Mouse (Mus musculus) ES-Bruce4 (cell line): Measurements from ENCODE around the gene Gpatch3.

Experiments
- CTCF ChIP-seq: IDR thresholded peaks from one replicate; pipeline ENCODE4 v1.8.1; 2011; ENCODE audit warnings: low read depth, low read length
- POLR2A ChIP-seq: IDR thresholded peaks from one replicate; pipeline ENCODE4 v1.8.1; 2011; ENCODE audit warnings: low read length; ENCODE audit not compliant: insufficient read depth

DNA sequence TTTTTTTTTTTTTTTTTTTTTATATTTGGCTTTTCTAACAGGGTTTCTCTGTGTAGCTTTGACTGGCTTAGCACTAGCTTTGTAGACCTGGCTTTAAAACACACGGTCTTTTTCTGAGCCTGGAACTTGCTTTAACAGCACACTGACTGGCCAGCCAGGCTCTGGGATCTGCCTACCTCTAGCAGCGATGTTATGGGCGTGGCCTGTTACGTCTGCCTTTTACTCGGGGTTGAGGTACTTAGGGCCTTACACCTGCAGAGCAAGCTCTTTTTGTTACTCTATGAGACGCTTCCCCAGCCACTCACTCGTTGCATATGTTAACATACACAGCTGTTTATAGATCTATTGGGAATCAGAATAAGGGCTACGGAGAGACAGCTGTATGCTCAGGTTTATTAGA is 7.3 kb upstream of the Gpatch3 start:
- no peak for TF ChIP-seq CTCF
- TF ChIP-seq POLR2A: no peak
